Mouse (Mus musculus): ENCODE results near the gene Enthd1. TPM values are rescaled to one million over a fixed set of nuclear protein-coding genes. Genes with fewer than 3 reads are reported as not detected.

Gene Enthd1
- polyA plus RNA-seq, 1 experiment from 2014 or later, result not detected

- no peaks in the 10 kb centered on the region for H3K36me3 ChIP-seq (ENCODE audit: control insufficient read depth, insufficient read depth, low read length)
- 66% methylated on average over 7 of the region's 7 CpGs for WGBS
- no peak overlapping the region for H3K4me3 ChIP-seq (ENCODE audit: low read depth, low read length)
Measured at GRCm38 (mm10) chr15:80571611-80572010, 6.7 kb upstream of the Enthd1 start.

DNA sequence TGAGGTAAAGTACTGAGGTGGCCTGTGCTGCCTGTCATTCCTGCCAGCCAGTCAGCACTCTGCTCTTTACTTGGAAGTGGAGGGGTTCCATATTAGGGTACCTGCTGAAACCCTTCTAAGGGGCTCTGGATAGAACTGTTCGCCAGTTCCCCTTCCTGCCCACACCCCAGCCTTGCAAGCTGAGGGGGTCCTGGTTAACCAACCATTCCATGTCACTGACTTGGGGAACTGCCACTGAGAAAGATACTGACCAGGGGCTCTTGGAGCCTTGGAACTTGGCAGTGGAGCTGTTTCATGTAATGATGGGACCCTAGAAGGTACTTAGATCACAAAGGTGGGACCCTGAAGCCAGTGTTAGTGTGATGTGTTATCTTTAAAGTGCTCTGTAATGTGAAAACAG is 5.3 kb upstream of the Enthd1 start:
- WGBS, result 95% methylated on average over 1 of the region's 1 CpGs
- DNase-seq (ENCODE audit: low spot score), result no peak
- no peak overlapping the region for H3K27ac ChIP-seq (replicated peaks; ENCODE audit: low read depth, low read length)

More at GRCm38 (mm10) chr15:80571611-80572010, 6.7 kb upstream of the Enthd1 start:
- ATAC-seq (ENCODE audit: insufficient number of reproducible peaks, low FRiP score, low TSS enrichment, low read depth) (no peak), DNase-seq (ENCODE audit: low spot score) (no peak)
- H3K9ac ChIP-seq (ENCODE audit: low read length), result no peak overlapping the region
- H3K9me3 ChIP-seq (ENCODE audit: control insufficient read depth, low read length), result no peaks in the 10 kb centered on the region
- no peak overlapping the region for H3K27ac ChIP-seq (replicated peaks; ENCODE audit: low read depth, low read length)
- H3K27me3 ChIP-seq (ENCODE audit: control insufficient read depth, insufficient read depth, low read length), result no peaks in the 10 kb centered on the region; the same call in 1 of the 2 replicates
- no peaks in the 10 kb centered on the region for H3K4me1 ChIP-seq (ENCODE audit: control insufficient read depth, insufficient read depth, low read length)
- no peak overlapping the region for H3K4me2 ChIP-seq (ENCODE audit: low read depth, severe bottlenecking)

DNA sequence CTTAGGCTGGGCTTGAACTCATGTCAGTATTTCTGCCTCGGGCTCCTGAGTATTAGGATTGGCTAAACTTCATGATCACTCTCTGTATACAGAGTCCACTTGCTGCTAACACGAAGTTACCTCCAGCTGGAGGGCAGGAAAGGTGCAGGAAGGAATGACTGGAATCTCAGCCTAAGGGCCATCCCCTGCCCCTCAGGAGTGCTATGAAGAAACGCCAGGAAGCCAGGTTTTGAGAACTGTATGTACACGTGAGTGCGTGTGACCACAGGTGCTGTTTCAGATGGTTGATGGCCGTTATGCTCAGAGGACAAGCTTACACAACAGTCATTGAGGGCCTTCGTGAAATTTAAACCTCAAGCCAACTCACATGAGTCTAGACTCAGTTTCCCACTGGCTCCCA is 4.2 kb upstream of the Enthd1 start:
- no peak overlapping the region for H3K4me3 ChIP-seq (ENCODE audit: low read depth, low read length)
- no peak overlapping the region for H3K27ac ChIP-seq (replicated peaks; ENCODE audit: low read depth, low read length)
- no peaks in the 10 kb centered on the region for H3K4me1 ChIP-seq (ENCODE audit: control insufficient read depth, insufficient read depth, low read length)
- 80% methylated on average over 7 of the region's 7 CpGs for WGBS
- H3K27me3 ChIP-seq (ENCODE audit: control insufficient read depth, insufficient read depth, low read length), result no peaks in the 10 kb centered on the region
- H3K9ac ChIP-seq (ENCODE audit: low read length), result no peak overlapping the region
- H3K4me2 ChIP-seq (ENCODE audit: low read depth, severe bottlenecking), result no peak overlapping the region
- H3K36me3 ChIP-seq (ENCODE audit: control insufficient read depth, insufficient read depth, low read length), result no peaks in the 10 kb centered on the region
- ATAC-seq (ENCODE audit: insufficient number of reproducible peaks, low FRiP score, low TSS enrichment, low read depth), result no peak
- DNase-seq (ENCODE audit: low spot score), result no peak
- no peaks in the 10 kb centered on the region for H3K9me3 ChIP-seq (ENCODE audit: control insufficient read depth, low read length)

More for the DNA sequence above, 5.3 kb upstream of the Enthd1 start:
- no peaks in the 10 kb centered on the region for H3K36me3 ChIP-seq (ENCODE audit: control insufficient read depth, insufficient read depth, low read length)
- H3K27me3 ChIP-seq (ENCODE audit: control insufficient read depth, insufficient read depth, low read length), result no peaks in the 10 kb centered on the region
- H3K4me1 ChIP-seq (ENCODE audit: control insufficient read depth, insufficient read depth, low read length), result no peaks in the 10 kb centered on the region
- no peak overlapping the region for H3K9ac ChIP-seq (ENCODE audit: low read length)
- no peak for ATAC-seq (ENCODE audit: insufficient number of reproducible peaks, low FRiP score, low TSS enrichment, low read depth)
- H3K4me3 ChIP-seq (ENCODE audit: low read depth, low read length), result no peak overlapping the region
- H3K4me2 ChIP-seq (ENCODE audit: low read depth, severe bottlenecking), result no peak overlapping the region
- H3K9me3 ChIP-seq (ENCODE audit: control insufficient read depth, low read length), result no peaks in the 10 kb centered on the region

DNA sequence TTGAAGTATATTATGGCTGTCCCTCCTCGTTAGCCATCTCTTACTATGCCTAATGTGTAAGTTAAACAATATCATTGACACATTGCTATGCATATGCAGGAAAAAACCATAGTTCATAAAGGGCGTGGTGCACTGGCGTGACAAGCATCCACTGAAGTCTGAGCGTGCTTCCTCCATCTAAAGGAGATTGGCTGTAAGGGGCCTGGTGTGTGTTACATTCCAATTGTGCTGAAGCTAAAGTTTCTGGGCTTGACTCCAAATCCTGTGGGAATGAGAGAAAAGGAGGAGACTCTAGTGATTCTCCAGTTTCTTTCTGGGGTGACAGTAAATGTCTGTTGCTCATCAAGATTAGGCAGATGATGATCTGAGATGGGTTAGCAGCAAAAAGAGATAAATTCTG is 2.8 kb upstream of the Enthd1 start:
- Histone ChIP-seq H3K4me3 (ENCODE audit: low read depth, low read length) (no peak overlapping the region), H3K9me3 (ENCODE audit: control insufficient read depth, low read length) (no peaks in the 10 kb centered on the region), H3K4me2 (ENCODE audit: low read depth, severe bottlenecking) (no peak overlapping the region), H3K27me3 (ENCODE audit: control insufficient read depth, insufficient read depth, low read length) (no peaks in the 10 kb centered on the region), H3K4me1 (ENCODE audit: control insufficient read depth, insufficient read depth, low read length) (no peaks in the 10 kb centered on the region), H3K27ac (replicated peaks; ENCODE audit: low read depth, low read length) (no peak overlapping the region), H3K36me3 (ENCODE audit: control insufficient read depth, insufficient read depth, low read length) (no peaks in the 10 kb centered on the region), H3K9ac (ENCODE audit: low read length) (no peak overlapping the region)
- 79% methylated on average over 4 of the region's 4 CpGs for WGBS
- no peak for DNase-seq (ENCODE audit: low spot score)
- no peak for ATAC-seq (ENCODE audit: insufficient number of reproducible peaks, low FRiP score, low TSS enrichment, low read depth)

DNA sequence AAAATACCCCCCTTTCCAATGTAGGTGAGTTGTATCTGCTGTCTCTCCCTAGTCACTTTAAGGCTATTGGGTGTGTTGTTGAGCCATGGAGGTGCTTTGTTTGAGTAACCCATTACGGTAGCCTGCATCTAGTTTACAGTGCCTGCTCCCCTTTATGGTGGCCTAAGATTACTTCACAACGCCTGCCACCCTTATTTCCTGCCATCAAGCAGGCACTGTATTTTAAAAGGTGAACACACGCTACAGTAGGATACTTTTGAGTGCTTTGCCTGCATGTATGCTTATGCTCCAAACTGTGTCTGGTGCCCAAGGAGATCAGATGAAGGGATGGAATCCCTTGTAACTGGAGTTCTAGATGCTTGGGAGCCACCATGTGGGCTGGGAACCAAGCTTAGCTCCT is 2.2 kb upstream of the Enthd1 start:
- Histone ChIP-seq H3K27ac (replicated peaks; ENCODE audit: low read depth, low read length) (no peak overlapping the region), H3K9ac (ENCODE audit: low read length) (no peak overlapping the region), H3K9me3 (ENCODE audit: control insufficient read depth, low read length) (no peaks in the 10 kb centered on the region), H3K4me1 (ENCODE audit: control insufficient read depth, insufficient read depth, low read length) (no peaks in the 10 kb centered on the region), H3K4me2 (ENCODE audit: low read depth, severe bottlenecking) (no peak overlapping the region), H3K4me3 (ENCODE audit: low read depth, low read length) (no peak overlapping the region), H3K27me3 (ENCODE audit: control insufficient read depth, insufficient read depth, low read length) (no peaks in the 10 kb centered on the region), H3K36me3 (ENCODE audit: control insufficient read depth, insufficient read depth, low read length) (no peaks in the 10 kb centered on the region)
- no peak for ATAC-seq (ENCODE audit: insufficient number of reproducible peaks, low FRiP score, low TSS enrichment, low read depth)
- DNase-seq (ENCODE audit: low spot score), result no peak
- WGBS, result 61% methylated on average over 3 of the region's 3 CpGs

- no peaks in the 10 kb centered on the region for H3K36me3 ChIP-seq (ENCODE audit: control insufficient read depth, insufficient read depth, low read length)
- H3K9ac ChIP-seq (ENCODE audit: low read length), result no peak overlapping the region
- H3K27ac ChIP-seq (replicated peaks; ENCODE audit: low read depth, low read length), result no peak overlapping the region
- no peaks in the 10 kb centered on the region for H3K4me1 ChIP-seq (ENCODE audit: control insufficient read depth, insufficient read depth, low read length)
- no peak overlapping the region for H3K4me3 ChIP-seq (ENCODE audit: low read depth, low read length)
- DNase-seq (ENCODE audit: low spot score) (no peak), ATAC-seq (ENCODE audit: insufficient number of reproducible peaks, low FRiP score, low TSS enrichment, low read depth) (no peak)
- H3K9me3 ChIP-seq (ENCODE audit: control insufficient read depth, low read length), result no peaks in the 10 kb centered on the region
- WGBS, result 86% methylated on average over 6 of the region's 6 CpGs
- no peaks in the 10 kb centered on the region for H3K27me3 ChIP-seq (ENCODE audit: control insufficient read depth, insufficient read depth, low read length)
- no peak overlapping the region for H3K4me2 ChIP-seq (ENCODE audit: low read depth, severe bottlenecking)
Measured at GRCm38 (mm10) chr15:80566696-80567095, 1.7 kb upstream of the Enthd1 start.

DNA sequence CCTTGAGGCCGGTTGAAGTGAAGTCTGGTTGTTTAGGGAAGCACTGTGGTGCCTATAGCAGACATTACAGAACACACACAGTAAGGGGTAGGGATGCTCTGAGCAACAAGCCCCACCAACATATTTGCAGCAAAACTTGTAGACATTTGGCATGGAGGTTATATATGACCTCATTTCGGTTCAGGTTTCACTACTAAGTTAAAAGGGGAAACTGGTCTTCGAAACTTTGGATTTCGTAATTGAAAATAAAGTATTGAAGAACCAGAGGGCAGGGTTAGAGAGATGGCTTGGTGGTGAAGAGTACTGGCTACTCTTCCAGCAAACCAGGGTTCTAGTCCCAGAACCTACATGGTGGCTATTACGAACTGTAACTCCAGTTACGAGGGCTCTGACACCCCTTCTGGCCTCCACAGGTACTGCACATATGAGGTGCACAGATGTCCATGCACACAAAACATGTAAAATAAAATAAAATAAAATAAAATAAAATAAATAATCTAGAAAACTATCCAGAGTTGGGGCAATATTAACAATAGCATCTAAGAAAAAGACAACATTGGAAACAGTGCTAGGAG is 1.2 kb downstream of the Enthd1 start:
- no peak overlapping the region for H3K9ac ChIP-seq (ENCODE audit: low read length)
- DNase-seq (ENCODE audit: low spot score) (peak; percentile 27), ATAC-seq (ENCODE audit: insufficient number of reproducible peaks, low FRiP score, low TSS enrichment, low read depth) (no peak)
- no peak overlapping the region for H3K4me3 ChIP-seq (ENCODE audit: low read depth, low read length)
- H3K27ac ChIP-seq (replicated peaks; ENCODE audit: low read depth, low read length), result no peak overlapping the region
- 91% methylated on average over 6 of the region's 6 CpGs for WGBS
- H3K27me3 ChIP-seq (ENCODE audit: control insufficient read depth, insufficient read depth, low read length), result no peaks in the 10 kb centered on the region
- no peak overlapping the region for H3K4me2 ChIP-seq (ENCODE audit: low read depth, severe bottlenecking)
- no peaks in the 10 kb centered on the region for H3K9me3 ChIP-seq (ENCODE audit: control insufficient read depth, low read length)
- H3K4me1 ChIP-seq (ENCODE audit: control insufficient read depth, insufficient read depth, low read length), result no peaks in the 10 kb centered on the region
- H3K36me3 ChIP-seq (ENCODE audit: control insufficient read depth, insufficient read depth, low read length), result no peaks in the 10 kb centered on the region

GRCm38 (mm10) chr15:80562446-80562845 is 2.5 kb downstream of the Enthd1 start:
- 77% methylated on average over 3 of the region's 3 CpGs for WGBS
- Histone ChIP-seq H3K9ac (ENCODE audit: low read length) (no peak overlapping the region), H3K4me3 (ENCODE audit: low read depth, low read length) (no peak overlapping the region), H3K27me3 (ENCODE audit: control insufficient read depth, insufficient read depth, low read length) (no peaks in the 10 kb centered on the region), H3K9me3 (ENCODE audit: control insufficient read depth, low read length) (no peaks in the 10 kb centered on the region), H3K36me3 (ENCODE audit: control insufficient read depth, insufficient read depth, low read length) (no peaks in the 10 kb centered on the region), H3K27ac (replicated peaks; ENCODE audit: low read depth, low read length) (no peak overlapping the region), H3K4me2 (ENCODE audit: low read depth, severe bottlenecking) (no peak overlapping the region), H3K4me1 (ENCODE audit: control insufficient read depth, insufficient read depth, low read length) (no peaks in the 10 kb centered on the region)
- ATAC-seq (ENCODE audit: insufficient number of reproducible peaks, low FRiP score, low TSS enrichment, low read depth) (no peak), DNase-seq (ENCODE audit: low spot score) (no peak)
